Mouse (Mus musculus): Measurements from ENCODE around the gene Ube2b.

Gene Ube2b

DNA sequence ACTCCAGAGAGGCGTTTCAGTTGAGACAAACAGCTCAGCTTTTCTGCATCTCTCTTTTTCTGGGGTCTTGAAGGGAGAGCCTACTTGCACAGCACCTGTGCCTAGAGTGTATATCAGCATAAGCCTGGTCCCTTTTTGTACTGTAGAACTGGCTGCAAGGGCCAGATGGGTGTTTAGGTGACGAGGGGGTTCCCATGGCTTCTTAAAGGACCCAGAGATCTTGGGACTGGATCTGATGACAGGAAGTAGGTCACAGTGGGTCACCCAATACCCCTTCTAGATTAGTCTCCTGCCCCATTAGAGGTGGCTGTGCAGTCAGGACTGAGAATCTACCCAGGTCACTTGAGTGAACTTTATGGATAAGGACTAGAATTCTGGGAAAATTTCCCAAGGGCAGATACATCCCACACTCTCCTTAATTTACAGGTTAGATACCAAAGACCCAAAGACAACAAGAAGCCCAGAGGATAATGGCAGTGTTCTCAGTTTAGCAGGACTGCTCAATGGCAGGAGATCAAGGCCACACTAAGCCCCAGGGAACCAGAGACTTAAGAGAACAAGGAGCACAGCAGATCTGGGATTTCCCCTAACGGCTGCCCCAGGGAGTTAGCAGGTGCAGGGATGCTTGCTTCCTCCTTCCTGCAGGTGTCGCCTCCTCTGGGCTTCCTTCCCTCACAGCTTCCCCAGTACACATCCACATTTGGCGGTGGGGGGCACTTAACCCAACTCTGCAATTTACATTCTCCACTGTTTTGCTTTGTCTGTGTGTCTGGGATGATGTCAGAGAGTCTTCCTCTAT lies 64.7 kb downstream of the Ube2b start:
- ATAC-seq (ENCODE audit: low TSS enrichment) = no peak
